Mouse (Mus musculus): ENCODE data around the gene Dcaf8. TPM values are rescaled to one million over a fixed set of nuclear protein-coding genes. Genes with fewer than 3 reads are reported as not detected.

Dcaf8 gene
- total RNA-seq (2021): 10 to 100 TPM; 85.4 to 90.5 TPM
- long read RNA-seq, full-length matches to known transcripts: 45 of 63 reads
- long read RNA-seq, partial matches to known transcripts: 14 of 63 reads
- long read RNA-seq, other reads (novel, unspliced or antisense): 4 of 63 reads

- DNase-seq (ENCODE audit: low spot score in 2 of 2): peak; percentile 94 to 97
Observed at GRCm38 (mm10) chr1:172147835-172148278, at the start of gene Dcaf8. Gene Dcaf8 (plus strand): TSS chr1:172148084.

DNA sequence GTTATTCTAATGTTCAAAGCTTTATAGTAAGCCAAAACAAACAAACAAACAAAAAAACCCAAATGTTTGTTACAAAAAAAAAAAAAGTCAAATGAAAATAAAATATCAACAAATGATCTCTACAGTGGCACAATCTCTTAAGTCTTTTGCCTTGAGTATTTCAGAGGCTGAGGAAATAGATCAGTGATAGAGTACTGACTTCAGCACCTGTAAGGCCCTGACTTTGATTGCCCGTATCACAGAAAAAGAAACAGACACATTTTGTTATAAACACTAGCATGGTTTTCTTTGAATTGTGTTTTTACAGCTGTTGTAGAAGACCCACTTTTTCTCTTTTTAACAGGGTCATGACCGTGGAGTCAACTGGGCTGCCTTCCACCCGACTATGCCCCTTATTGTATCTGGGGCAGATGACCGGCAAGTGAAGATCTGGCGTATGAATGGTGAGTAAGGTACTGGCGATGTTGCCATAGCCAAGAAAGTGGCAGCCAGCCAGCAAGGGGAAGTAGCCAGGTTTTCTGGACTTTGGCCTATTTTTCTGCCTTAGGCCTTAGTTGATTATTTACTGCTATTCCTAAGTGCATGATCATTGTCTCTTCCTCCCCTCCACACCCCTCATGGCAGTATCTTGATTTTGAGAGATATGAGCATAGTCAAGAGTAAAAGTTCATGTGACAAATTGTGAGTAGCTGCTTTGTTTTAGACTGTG lies 48.4 kb upstream of the Dcaf8 start:
- no peak for DNase-seq (ENCODE audit: low spot score in 2 of 2)

DNA sequence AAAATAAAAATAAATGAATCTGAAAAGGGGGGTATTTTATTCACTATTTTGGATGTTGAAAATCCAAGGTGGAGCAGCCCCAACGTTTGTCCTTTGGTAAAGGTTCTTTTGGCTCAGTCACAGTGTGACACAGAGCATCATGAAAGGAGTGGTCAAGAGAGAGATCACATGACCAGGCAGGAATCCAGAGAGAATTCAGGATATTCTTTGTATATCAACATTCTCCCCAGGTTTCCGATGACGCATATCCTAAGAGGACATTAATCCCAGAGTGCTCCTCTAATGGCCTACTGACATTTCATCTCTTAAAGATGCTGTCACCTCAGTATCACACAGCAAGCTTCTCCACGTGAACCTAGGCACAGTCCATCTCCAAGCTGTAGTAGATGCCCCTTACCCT lies 44.3 kb upstream of the Dcaf8 start:
- DNase-seq (ENCODE audit: low spot score in 2 of 2): no peak

DNA sequence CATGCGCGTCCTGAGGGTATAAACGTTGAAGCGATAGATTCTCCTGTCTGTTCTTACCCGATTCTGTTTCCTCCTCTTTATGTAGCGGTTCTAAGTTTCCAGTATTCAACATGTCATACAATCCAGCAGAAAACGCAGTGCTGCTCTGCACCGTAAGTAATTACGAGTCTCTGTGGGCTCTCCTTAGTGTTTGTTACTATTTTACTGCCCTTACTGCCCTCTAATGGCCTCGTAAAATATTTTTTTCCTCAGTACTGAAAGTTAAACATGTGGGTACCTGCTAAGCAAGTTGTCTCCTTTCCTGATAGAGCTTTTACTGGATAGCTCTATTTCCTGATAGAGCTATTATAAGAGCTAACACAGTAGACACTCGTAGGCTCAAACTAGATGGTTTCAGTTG lies 42.8 kb upstream of the Dcaf8 start:
- no peak for DNase-seq (ENCODE audit: low spot score in 2 of 2)

DNA sequence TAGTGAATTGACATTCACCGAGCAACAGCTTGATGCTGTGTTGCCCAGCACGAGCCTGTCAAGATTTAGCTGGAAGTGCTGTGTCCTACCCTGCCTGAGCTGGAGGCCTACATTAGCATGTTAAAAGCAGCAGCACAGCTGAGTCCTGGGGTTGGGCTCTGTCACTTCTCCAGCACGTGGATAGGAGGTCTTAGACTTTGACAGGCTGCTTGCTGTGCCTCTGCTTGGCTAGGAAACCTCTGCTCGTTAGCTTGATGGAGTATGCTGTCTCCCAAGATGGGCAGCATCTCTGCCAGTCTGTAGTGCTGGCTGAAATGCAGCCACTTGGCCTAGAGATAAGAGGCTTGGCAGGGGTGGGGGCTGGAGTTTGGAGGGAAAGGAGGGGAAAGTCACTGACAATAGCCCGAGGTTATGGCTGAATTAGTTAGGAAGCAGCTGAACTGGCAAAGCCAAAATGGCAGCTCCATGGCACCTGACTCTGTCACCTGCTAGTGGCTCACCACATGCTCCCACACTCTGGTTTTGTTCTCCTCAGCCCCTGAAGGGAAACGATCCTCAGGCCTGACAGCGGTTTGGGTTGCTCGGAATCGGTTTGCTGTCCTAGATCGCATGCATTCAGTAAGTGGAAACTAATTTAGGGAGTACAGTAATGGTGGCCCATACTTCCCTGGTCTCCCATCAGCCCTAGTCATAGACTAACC lies 40.0 kb upstream of the Dcaf8 start:
- peak in 1 of 2 experiments; percentile 23 for DNase-seq (ENCODE audit: low spot score in 2 of 2)

DNA sequence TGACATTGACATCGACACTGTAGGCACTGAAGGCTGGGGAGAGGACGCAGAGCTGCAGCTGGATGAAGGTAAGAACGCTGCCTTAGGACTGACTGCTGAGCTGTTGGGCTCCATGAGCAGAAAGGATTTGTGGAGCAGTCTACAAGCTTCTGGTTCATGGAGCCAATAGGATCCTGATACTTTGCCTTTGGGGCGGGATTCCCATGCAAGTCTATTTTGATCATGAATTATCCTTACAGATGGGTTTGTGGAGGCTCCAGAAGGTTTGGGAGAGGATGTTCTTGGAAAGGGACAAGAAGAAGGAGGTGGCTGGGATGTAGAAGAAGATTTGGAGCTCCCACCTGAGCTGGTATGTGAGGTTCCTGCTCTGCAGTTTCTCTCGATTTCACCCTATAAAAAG lies 30.9 kb upstream of the Dcaf8 start:
- no peak for DNase-seq (ENCODE audit: low spot score in 2 of 2)

DNA sequence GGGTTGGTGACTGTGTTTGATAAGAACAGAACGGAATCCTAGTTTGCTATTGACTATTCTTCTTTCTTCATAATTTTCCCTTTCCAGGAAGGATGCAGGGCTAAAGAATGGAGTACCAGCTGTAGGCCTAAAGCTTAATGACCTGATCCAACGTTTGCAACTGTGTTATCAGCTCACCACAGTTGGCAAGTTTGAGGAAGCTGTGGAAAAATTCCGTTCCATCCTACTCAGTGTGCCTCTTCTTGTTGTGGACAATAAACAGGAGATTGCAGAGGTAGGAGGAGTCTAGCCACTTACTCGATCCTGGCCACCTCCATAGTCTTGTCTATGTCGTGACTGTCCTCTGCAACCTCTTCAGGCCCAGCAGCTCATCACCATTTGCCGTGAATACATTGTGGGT lies 28.8 kb upstream of the Dcaf8 start:
- no peak for DNase-seq (ENCODE audit: low spot score in 2 of 2)

DNA sequence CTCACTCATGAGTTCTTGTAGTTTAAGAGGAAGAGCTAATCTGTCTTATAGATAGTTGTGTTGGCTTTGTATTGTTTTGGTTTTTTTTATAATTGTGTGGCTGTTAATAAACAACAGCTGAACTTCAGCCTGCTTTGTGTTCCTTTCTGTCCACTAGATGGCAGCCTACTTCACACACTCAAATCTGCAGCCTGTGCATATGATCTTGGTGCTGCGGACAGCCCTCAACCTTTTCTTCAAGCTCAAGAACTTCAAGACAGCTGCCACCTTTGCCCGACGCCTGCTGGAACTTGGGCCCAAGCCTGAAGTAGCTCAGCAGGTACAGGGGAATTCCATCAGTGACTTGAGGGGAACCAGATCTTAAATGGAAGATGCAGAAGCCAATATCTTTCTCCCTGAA lies 28.2 kb upstream of the Dcaf8 start:
- peak in 1 of 2 experiments; percentile 24 for DNase-seq (ENCODE audit: low spot score in 2 of 2)

GRCm38 (mm10) chr1:172122671-172123070 lies 25.2 kb upstream of the Dcaf8 start:
- DNase-seq (ENCODE audit: low spot score in 2 of 2): no peak

- no peak for DNase-seq (ENCODE audit: low spot score in 2 of 2)
Observed at GRCm38 (mm10) chr1:172124572-172124971, 23.3 kb upstream of the Dcaf8 start.

DNA sequence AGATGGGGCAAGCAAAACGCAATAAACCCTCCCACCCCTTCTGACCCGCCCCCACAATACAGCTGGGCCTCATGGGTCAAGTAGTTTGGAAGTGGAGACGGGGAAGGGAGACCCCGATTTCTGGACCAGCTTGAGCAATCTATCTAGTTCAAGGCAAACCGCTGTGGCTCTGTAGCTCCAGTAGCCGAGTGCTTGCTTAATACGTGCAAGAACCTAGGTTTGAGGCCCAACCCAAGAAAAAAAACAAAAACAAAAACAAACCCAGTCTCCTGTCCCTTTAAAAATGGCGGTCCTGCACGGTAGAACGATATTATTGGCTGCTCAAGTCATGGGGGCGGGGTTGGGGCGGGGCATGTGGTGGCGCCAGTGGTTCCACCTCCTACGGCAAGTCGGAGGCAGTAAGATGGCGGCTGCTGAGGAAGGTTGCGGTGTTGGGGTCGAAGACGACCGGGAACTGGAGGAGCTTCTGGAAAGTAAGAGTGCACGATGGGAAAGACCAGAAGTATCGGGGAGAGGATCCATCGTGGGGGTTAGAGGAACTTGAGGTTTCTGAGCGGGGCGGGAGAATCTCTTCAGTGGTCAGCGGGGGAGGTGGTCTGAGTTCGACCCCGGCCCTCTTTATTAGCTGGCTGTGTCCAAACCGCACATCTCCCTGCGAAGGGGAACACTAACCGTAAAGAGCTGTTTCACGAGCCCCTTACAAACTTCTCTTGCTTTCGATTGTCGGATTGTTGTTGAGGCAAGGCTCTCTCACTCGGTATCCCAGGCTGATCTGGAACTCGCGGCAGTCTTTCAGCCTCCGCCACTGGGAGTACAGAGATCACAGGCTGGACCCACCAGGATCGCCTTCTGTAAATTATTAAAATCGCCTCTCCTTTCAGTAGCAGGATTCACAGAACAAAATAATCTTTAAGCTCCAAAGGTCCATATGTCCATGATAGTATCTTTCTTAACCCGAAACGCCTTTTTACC lies 21.2 kb upstream of the Dcaf8 start, which contains the start of gene Pex19:
TSS of gene Pex19 (plus strand) at position 380 of the 972 bp plus-strand sequence.
- peak; percentile 71 to 78 for DNase-seq (ENCODE audit: low spot score in 2 of 2)

GRCm38 (mm10) chr1:172127487-172127886 lies 20.4 kb upstream of the Dcaf8 start:
- DNase-seq (ENCODE audit: low spot score in 2 of 2): no peak

DNA sequence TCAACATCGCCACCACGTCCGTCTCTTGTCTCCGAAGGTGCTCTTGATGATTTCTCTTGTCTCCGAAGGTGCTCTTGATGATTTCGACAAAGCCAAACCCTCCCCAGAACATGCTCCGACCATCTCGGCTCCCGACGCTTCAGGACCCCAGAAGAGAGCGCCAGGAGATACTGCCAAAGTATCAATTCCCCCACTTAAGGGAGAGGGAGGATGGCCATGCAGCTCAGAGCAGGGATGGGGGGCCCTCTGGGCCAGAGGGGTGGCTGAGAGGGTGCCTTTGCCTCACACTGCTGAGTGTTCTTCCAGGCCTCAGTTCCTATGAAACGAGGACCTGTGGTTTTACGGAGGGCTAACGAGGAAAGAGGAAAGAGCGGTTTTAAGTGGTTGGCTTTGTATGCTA lies 19.3 kb upstream of the Dcaf8 start:
- DNase-seq (ENCODE audit: low spot score in 2 of 2): no peak

- peak in 1 of 2 experiments; percentile 37 for DNase-seq (ENCODE audit: low spot score in 2 of 2)
Observed at GRCm38 (mm10) chr1:172129108-172129507, 18.8 kb upstream of the Dcaf8 start.

DNA sequence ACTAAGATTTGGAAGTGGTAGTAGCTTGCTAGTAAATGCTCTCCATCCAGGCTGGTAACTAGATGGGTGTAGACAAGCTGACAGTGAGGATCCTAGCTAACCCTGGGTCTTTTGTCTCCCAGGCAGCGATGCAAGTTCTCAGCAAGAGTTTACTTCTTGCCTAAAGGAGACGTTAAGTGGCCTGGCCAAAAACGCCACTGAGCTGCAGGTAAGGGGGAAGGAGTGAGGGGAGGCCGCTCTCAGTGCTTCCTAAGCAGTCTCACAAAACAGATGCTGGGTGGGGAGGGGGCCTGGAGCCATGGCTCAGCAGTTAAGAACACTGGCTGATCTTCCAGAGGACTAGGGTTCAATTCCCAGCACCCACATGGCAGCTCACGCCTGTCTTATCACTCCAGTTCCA lies 18.1 kb upstream of the Dcaf8 start:
- DNase-seq (ENCODE audit: low spot score in 2 of 2): no peak

- no peak for DNase-seq (ENCODE audit: low spot score in 2 of 2)
Observed at GRCm38 (mm10) chr1:172132319-172132718, 15.6 kb upstream of the Dcaf8 start.

DNA sequence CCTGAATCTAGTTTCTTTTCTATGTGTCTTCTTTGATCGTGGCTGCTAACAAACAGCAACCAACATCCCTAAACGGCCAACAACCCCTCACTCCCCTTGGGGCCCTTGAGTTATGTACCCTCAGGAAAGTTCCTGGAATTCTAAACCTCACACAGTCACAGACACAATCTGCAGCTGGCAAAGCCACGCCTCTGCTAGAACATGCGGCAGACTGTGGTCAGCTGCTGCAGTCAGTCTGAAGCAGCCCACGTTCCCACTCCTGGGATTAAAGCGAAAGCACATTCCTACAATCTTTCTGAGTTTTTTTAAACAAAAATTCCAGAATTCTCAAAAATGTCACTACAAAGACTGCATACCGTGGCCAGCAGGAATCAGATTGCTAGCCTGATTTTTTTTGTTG lies 14.3 kb upstream of the Dcaf8 start:
- no peak for DNase-seq (ENCODE audit: low spot score in 2 of 2)

- no peak for DNase-seq (ENCODE audit: low spot score in 2 of 2)
Observed at GRCm38 (mm10) chr1:172134072-172134471, 13.8 kb upstream of the Dcaf8 start.

- DNase-seq (ENCODE audit: low spot score in 2 of 2): no peak
Observed at GRCm38 (mm10) chr1:172140160-172140559, 7.7 kb upstream of the Dcaf8 start.

DNA sequence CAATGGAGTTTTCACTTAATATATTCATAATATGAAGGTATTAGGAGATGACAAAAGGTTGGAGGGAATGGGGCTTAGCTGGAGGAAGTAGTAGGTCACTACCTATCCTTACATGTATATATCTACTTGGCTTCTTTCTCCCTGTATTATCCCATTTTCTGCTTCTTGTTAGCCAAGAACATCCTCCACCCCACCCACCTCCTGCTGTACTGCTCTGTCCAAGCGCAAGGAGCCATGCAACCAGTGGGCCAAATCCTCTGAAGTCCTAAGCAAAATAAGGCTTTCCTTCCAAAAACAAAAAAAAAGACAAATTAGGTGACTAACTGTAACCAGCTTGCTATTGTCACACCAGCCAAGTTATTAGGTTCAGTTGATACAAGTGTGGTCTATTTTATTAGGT lies 7.1 kb upstream of the Dcaf8 start:
- DNase-seq (ENCODE audit: low spot score in 2 of 2): no peak

DNA sequence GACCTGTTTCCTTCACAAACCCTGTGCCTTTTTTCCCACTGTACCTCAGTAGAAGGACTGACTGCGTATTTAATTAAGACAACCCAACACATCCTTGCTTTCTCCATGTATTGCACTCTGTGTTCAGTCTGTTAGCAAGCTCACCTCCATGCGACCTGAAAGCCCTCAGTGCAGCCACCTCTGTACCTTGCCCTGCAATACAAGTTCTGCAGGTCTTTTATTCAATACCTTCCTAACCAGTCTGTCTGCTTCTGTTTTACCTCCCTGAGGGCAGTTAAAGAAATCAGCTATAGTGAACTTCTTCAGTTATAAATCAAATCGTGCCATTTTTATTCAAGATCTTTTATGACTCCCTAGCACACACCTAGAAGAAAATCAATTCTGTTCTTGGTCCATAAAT lies 6.4 kb upstream of the Dcaf8 start:
- no peak for DNase-seq (ENCODE audit: low spot score in 2 of 2)

Measured in layer of hippocampus, postnatal 10 days (tissue).